Mouse (Mus musculus) neural tube, embryonic 14.5 days (tissue): ENCODE results near the gene Tjap1. TPM values are rescaled to one million over a fixed set of nuclear protein-coding genes. Genes with fewer than 3 reads are reported as not detected.
A peak's percentile ranks its signal among the peaks of the same experiment; 100 is the strongest.

Experiments
- ATAC-seq: fragments of 200-750 bp; cut with Nextera tagmentation; 2 replicates; pipeline ENCODE4 v1.8.0; 2017; ENCODE audit warnings: low read depth, mild to moderate bottlenecking, moderate TSS enrichment, moderate library complexity
- H3K27ac ChIP-seq: fragments of 300-500 bp; sonication (generic); 2 replicates; pipeline ENCODE4 v1.5.1; 2014; ENCODE audit warnings: low read depth, mild to moderate bottlenecking, control low read depth, low read length, moderate library complexity, mixed read lengths
- H3K27me3 ChIP-seq: fragments of 300-500 bp; sonication (generic); 2 replicates; pipeline ENCODE4 v1.6.1; 2014; ENCODE audit warnings: low read length; ENCODE audit not compliant: control insufficient read depth, insufficient read depth
- H3K36me3 ChIP-seq: fragments of 300-500 bp; sonication (generic); 2 replicates; pipeline ENCODE4 v1.6.1; 2014; ENCODE audit warnings: low read length, mixed read lengths; ENCODE audit not compliant: control insufficient read depth, insufficient read depth
- H3K4me1 ChIP-seq: fragments of 300-500 bp; sonication (generic); 2 replicates; pipeline ENCODE4 v1.6.1; 2014; ENCODE audit warnings: low read length; ENCODE audit not compliant: control insufficient read depth, insufficient read depth
- H3K4me2 ChIP-seq: fragments of 300-500 bp; sonication (generic); 2 replicates; pipeline ENCODE4 v1.6.1; 2014; ENCODE audit warnings: mild to moderate bottlenecking, low read depth, low read length, control low read depth
- H3K4me3 ChIP-seq: fragments of 300-500 bp; sonication (generic); 2 replicates; pipeline ENCODE4 v1.5.1; 2014; ENCODE audit warnings: low read depth, low read length, control low read depth, mixed read lengths
- H3K9ac ChIP-seq: fragments of 300-500 bp; sonication (generic); replicated peaks from 2 replicates; pipeline ENCODE4 v1.6.1; 2014; ENCODE audit warnings: low read depth, mild to moderate bottlenecking, control low read depth, low read length, mixed read lengths
- H3K9me3 ChIP-seq: fragments of 300-500 bp; sonication (generic); 2 replicates; pipeline ENCODE4 v1.6.1; 2016; ENCODE audit warnings: low read length; ENCODE audit not compliant: control insufficient read depth
- WGBS: fragments of 180-500 bp; shearing (Covaris S2); extraction: QIAGEN DNeasy Blood & Tissue Kit; methylation state at CpG from one replicate; pipeline ENCODE4 v1.1.7; 2014; 5-methylcytosine and 5-hydroxymethylcytosine counted together
- polyA plus RNA-seq: library from polyadenylated mRNA; unstranded; fragments of >200 nt; fragmentation: Nextera tagmentation; extraction: Ambion mirVana; gene quantifications from 2 replicates; pipeline ENCODE4 v1.2.1, GENCODE M21; 2014

The Tjap1 gene
- 21.8 and 24.7 TPM in 2 replicates for polyA plus RNA-seq

DNA sequence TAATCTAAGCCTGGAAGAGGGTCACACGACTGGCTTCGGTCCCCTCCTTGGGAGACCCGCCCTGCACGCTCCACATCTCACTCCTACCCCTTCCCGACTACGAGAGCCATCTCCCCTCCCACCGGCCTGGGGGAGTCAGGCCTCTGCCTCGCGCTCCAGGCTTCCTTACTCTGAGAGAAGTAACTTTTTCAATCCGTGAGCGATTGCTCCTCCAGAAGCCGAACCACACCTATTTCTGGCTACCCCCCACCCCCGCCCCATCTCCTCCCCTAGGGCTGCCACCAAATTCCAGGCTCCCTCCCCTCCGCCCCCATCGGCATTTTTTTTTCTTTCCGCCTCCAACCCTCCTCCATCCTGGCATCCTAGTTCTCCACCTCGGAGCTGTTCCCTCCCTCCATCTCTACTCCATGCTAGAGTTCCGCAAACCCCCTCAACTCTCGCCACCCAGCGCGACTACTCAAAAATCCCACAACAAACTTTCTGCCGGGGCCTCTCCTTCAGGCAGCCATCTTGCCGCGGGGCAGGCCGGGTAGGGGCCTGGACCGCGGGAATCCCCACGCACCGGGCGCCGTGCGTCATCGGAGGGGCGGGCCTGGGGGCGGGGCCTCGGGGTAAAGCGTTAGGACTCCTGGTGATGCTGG, at the start of gene Tjap1:
Gene Tjap1 (minus strand): TSS at position 544 of the 641 bp plus-strand sequence.
- Histone ChIP-seq H3K4me1 (peaks cover 4% of the 10 kb centered on the region; the same call in 1 of the 2 replicates), H3K4me2 (peak within 1 kb of the TSS; percentile 97), H3K36me3 (no peaks in the 10 kb centered on the region), H3K9me3 (no peaks in the 10 kb centered on the region), H3K27me3 (no peaks in the 10 kb centered on the region), H3K9ac (peak within 1 kb of the TSS; percentile 65), H3K4me3 (peak within 1 kb of the TSS; percentile 59), H3K27ac (peak within 1 kb of the TSS; percentile 44; the same call in 1 of the 2 replicates)
- under 1% methylated on average over 37 of the region's 37 CpGs for WGBS
- ATAC-seq = peak; percentile 99

DNA sequence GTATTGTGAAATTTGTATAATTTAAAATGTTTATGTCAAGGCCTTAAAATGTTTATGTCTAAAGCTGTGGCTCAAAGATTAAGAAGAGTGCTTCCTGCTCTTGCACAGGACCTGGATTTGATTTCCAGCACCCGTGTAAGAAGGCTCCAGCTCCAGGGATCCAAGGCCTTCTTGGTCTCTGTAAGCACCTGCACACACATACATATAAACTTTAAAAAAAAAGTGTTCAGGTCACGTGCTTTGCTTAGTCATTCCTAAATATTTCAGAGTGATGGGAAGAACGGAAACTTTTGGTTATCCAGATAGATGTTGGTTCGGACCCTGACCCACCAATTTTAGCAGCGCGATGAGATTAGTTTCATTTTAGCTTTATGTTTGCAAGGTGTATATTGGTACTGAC, 45.9 kb upstream of the Tjap1 start:
- no peak for ATAC-seq
- no peak overlapping the region for H3K9ac ChIP-seq
- peak overlapping the region; percentile 56 for H3K4me3 ChIP-seq
- H3K27me3 ChIP-seq = no peaks in the 10 kb centered on the region
- H3K27ac ChIP-seq = peak overlapping the region; percentile 29; the same call in 1 of the 2 replicates
- peak overlapping the region; percentile 56 for H3K4me2 ChIP-seq
- peaks cover 9% of the 10 kb centered on the region; the same call in 1 of the 2 replicates for H3K4me1 ChIP-seq
- WGBS = 72% methylated on average over 6 of the region's 6 CpGs
- H3K9me3 ChIP-seq = no peaks in the 10 kb centered on the region
- H3K36me3 ChIP-seq = no peaks in the 10 kb centered on the region

DNA sequence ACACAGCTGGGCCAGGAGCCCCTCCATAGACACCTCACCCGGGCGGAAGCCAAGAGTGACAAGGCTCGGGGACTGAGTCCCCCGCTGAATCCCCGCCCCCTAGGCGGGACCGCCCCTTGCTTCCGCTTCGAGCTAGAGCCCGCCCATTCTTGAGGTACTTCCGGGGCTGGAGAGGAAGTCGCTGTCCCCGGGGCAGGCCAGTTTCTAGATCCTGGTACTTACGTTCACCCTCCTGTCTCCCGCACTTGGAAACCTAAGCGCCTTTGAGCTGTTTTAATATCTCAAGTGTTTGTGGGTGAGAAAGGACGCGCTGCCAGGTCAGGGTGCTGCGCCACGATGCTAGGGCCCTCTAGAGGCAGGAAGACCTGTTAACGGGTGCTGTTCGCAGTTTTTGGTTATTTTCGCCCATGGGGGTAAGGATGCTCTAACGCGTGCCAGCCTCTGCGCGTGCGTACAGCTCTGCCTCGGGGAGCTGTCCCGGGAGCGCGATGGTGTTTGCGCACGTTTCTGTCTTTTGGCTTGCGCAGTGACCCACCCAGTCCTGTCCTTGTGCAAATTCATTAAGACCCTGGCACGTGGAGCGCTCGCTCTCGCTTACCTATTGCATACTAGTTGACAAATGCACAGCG, 45.2 kb upstream of the Tjap1 start, which contains the start of gene Abcc10:
Gene Abcc10 (minus strand): TSS at position 447 of the 629 bp plus-strand sequence.
- Histone ChIP-seq H3K9ac (peak within 1 kb of the TSS; percentile 68), H3K4me2 (peak within 1 kb of the TSS; percentile 56), H3K36me3 (no peaks in the 10 kb centered on the region; the same call in 1 of the 2 replicates), H3K9me3 (no peaks in the 10 kb centered on the region), H3K4me1 (peaks cover 9% of the 10 kb centered on the region; the same call in 1 of the 2 replicates), H3K27ac (peak within 1 kb of the TSS; percentile 82), H3K27me3 (no peaks in the 10 kb centered on the region), H3K4me3 (peak within 1 kb of the TSS; percentile 56)
- WGBS = under 1% methylated on average over 40 of the region's 40 CpGs
- ATAC-seq = peak; percentile 99

DNA sequence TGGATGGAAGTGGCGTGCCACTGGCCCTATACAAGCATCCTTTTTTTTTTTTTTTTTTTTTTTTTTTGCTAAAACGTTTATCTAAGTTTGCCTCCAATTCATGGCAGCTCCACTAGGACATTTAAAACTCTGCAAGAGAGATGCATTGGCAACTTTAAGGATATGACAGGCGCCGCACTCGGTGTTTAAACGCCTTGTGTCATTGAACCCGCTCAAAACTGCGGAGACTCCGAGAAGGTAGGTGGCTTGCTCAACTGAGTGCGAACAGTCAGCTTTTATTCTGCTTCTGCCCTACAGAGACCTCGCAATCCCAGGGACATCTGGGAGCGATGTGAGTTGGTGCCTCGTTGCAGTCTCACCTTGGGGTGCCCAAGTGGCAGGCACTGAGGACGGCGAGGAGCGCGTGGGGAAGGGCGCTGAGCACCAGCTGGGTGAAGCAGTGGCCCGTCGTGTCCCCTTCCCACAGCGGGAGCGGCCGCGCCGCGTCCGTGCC, 44.6 kb upstream of the Tjap1 start:
- no peaks in the 10 kb centered on the region for H3K27me3 ChIP-seq
- H3K4me1 ChIP-seq = peaks cover 9% of the 10 kb centered on the region; the same call in 1 of the 2 replicates
- WGBS = 3% methylated on average over 27 of the region's 27 CpGs
- H3K4me3 ChIP-seq = peak overlapping the region; percentile 56
- ATAC-seq = no peak
- no peaks in the 10 kb centered on the region for H3K9me3 ChIP-seq
- peak overlapping the region; percentile 56 for H3K4me2 ChIP-seq
- peak overlapping the region; percentile 82 for H3K27ac ChIP-seq
- H3K9ac ChIP-seq = peak overlapping the region; percentile 68
- H3K36me3 ChIP-seq = no peaks in the 10 kb centered on the region; the same call in 1 of the 2 replicates

DNA sequence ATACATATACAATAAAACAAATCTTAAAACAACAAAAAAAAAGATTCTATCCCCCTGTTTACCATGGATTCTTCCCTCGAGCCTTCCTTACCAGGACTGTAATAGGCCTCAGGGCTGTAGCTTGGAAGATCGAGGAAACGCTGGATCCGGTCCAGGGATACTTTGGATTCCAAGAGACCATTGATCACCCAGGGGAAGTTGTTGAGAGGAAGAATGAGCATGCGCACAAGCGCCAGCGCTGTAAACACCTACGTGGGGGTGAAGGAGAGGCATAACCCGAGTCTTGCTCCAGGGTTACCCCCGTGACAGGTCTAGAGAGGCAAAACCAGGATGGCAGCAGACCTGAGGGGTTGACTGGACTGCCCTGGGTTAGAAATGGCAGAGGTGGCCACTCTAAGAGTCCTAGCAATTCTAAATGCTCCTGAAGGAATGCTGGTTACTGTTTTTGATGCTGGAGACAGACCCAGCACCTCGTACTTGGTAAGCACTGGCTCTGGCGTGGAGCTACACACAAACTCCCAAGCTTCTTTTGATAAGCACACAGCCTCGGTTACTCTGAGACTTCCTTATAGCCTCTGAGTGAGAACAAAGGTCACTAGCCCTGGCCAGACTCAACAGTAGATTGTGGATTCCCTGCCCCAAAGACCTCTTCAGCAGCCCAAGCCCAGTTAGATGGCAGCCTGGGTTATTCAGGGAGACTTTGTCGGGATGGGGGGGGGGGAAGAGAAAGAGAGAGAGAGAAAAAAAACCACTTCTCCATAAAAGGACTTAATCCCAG, 39.4 kb upstream of the Tjap1 start:
- Histone ChIP-seq H3K27ac (no peak overlapping the region), H3K27me3 (no peaks in the 10 kb centered on the region), H3K9ac (no peak overlapping the region), H3K4me1 (peaks cover 6% of the 10 kb centered on the region; the same call in 1 of the 2 replicates), H3K4me3 (no peak overlapping the region), H3K4me2 (no peak overlapping the region), H3K36me3 (peaks cover 5% of the 10 kb centered on the region; the same call in 1 of the 2 replicates), H3K9me3 (no peaks in the 10 kb centered on the region)
- 92% methylated on average over 14 of the region's 14 CpGs for WGBS
- ATAC-seq = no peak

DNA sequence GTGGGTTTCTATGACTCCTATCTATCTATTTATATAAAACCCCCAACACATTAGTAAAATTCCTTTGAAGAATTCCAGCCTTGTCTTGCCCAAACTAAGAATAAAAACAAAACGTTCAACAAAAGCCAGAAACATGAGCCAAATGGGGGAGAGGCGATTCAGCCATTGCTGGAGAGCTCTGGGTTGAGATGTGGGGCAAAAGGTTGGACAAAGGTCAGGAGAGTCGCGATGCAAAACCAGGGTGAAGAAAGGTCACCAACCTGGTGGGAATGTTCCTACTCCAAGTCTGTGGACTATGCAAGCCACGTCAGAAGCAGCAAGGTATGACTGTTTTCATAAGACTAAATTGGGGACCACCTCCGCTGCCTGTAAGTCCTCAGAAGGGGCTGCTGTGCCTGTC, 37.7 kb upstream of the Tjap1 start:
- H3K4me1 ChIP-seq = no peaks in the 10 kb centered on the region
- 76% methylated on average over 6 of the region's 6 CpGs for WGBS
- peaks cover 5% of the 10 kb centered on the region; the same call in 1 of the 2 replicates for H3K36me3 ChIP-seq
- no peak overlapping the region for H3K9ac ChIP-seq
- H3K27ac ChIP-seq = no peak overlapping the region
- H3K4me2 ChIP-seq = no peak overlapping the region
- no peaks in the 10 kb centered on the region for H3K9me3 ChIP-seq
- no peak for ATAC-seq
- H3K4me3 ChIP-seq = no peak overlapping the region
- H3K27me3 ChIP-seq = no peaks in the 10 kb centered on the region

DNA sequence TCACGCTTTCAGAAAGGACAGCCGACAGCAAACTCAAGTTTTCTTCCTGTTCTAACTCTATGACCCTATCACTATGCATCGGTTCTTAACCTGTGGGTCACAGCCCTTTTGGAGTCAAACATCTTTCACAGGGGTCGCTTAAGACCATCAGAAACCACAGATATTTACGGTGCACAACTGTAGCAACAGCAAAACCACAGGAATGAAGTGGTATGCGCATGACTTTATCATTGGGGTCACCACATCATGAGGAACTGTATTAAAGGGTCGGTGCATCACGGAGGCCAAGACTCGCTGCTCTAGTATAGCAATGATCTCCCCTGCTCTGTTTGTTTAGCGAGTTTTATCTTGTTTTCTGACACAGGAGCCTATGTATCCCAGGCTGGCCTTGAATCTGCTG, 33.0 kb upstream of the Tjap1 start:
- H3K9me3 ChIP-seq = no peaks in the 10 kb centered on the region
- H3K36me3 ChIP-seq = no peaks in the 10 kb centered on the region
- no peak overlapping the region for H3K9ac ChIP-seq
- no peak for ATAC-seq
- no peak overlapping the region for H3K4me3 ChIP-seq
- WGBS = 91% methylated on average over 10 of the region's 10 CpGs
- H3K4me2 ChIP-seq = no peak overlapping the region
- H3K4me1 ChIP-seq = no peaks in the 10 kb centered on the region
- no peaks in the 10 kb centered on the region for H3K27me3 ChIP-seq
- H3K27ac ChIP-seq = no peak overlapping the region

DNA sequence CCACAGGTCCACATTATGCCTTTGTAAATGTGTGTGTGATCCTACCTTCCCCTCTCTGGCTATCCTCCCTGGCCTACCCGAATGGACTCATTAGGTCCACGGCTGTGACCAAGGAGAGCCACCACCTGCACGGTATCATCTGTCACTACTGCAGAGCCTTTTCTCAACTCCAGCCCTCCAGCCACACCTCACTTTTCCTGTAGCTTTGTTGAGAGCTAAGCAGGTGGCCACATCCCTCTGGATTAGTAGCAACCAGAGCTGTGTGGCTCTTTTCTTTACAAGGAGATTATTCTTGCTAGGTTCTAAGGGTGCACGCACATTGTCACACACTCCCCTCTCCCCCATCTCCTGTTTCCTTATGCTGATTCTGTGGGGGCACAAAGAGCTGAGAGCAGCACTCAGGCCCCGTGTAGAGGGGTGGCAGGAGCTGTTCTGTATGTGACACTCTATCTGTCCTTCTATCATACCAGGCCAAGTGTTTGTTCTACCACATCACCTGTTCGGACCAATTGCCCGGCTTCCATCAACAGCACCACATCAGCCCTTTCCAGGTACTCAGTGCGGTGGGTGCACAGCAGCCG, 30.4 kb upstream of the Tjap1 start:
- no peak for ATAC-seq
- no peak overlapping the region for H3K27ac ChIP-seq
- WGBS = 87% methylated on average over 9 of the region's 9 CpGs
- no peaks in the 10 kb centered on the region for H3K9me3 ChIP-seq
- no peak overlapping the region for H3K9ac ChIP-seq
- 0 out of 2 replicates have a peak, but pooled peaks cover 3% of the 10 kb centered on the region for H3K36me3 ChIP-seq
- no peak overlapping the region for H3K4me2 ChIP-seq
- H3K4me1 ChIP-seq = no peaks in the 10 kb centered on the region
- no peak overlapping the region for H3K4me3 ChIP-seq
- H3K27me3 ChIP-seq = no peaks in the 10 kb centered on the region
